Mouse (Mus musculus) gastrocnemius, postnatal 25 days (tissue): ENCODE results near the gene Pde3b. TPM values are rescaled to one million over a fixed set of nuclear protein-coding genes. Genes with fewer than 3 reads are reported as not detected.

Experiments
- total RNA-seq, 2 experiments: library from RNA; stranded (reverse); gene quantifications; 1 replicate in 1 of 2; 2 replicates in 1 of 2; pipeline ENCODE4 v1.2.3; 2021

Pde3b gene
- total RNA-seq, 2 experiments from 2014 or later, result 3.5 to 6.5 TPM

Other genes with a start within 250 kb of the Pde3b start
- gene Copb1, start 160.6 kb upstream of the Pde3b start, total RNA-seq, result 10 to 100 TPM; 24.1 to 27.9 TPM
- 10 to 100 TPM; 90.6 to 99.7 TPM for gene Psma1, start 139.2 kb upstream of the Pde3b start, total RNA-seq
- under 1 TPM; 0.16 to 0.33 TPM for gene Cyp2r1, start 147.7 kb downstream of the Pde3b start, total RNA-seq
- gene Calca, start 221.1 kb downstream of the Pde3b start, total RNA-seq, result not detected